Mouse (Mus musculus) left cerebral cortex, postnatal 25 days (tissue): ENCODE measurements at regions not wholly inside any gene's neighbourhood (a gene's known extent, or its start where the extent isn't known, plus 50 kb on each side); places are given as distances from the start of the nearest gene placed in this dataset.

Experiments
- DNase-seq, 2 experiments: peaks; one replicate each; pipeline ENCODE4 v3.0.0; 2022; ENCODE audit warnings: low spot score in 2 of 2, mixed read lengths in 1 of 2
- intact Hi-C: fragments of 180-260 bp; cut with DNase I; formaldehyde crosslinking; loops from one replicate; pipeline ENCODE4 v1.15.1; 2025

DNA sequence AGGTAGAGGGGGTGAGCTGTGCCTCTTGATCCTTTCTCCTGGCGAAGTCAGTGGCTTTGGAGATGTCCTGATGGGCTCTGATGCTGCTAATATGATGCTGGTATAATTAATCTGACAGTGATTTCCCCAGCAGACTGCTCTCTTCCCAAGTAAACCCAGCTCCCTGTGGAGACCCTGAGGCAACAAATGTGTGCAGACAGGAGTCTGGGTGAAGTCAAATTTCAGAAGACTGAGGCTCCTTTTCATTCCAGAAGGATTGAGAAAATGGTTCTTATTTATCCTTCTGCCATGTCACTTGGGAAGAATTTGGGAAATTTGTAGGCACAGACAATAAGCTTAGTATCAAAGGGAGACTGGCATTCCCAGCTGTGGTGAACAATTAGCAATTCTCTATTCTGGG is 1550.5 kb upstream of the Gm6569 start:
- intact Hi-C loops = no loop called here
- DNase-seq = no peak

DNA sequence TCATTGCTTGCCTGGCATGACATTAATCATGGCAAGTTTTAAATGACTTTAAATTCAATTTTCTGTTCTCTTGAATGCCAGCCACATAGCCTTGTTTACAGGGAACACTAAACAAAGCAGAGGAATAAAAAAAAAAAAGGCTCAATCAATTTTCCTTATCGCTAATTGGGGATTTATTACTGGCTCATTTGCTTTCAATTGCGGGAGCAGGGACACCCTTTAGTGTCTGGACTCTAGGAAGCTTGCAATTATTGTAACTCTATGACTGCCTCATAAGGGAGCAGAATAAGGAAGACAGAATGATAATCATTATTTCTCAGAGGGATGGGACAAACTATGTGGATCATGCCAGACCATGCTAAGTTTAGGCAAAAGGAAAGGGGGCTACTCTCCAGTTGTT is 1537.7 kb upstream of the Gm6569 start:
- intact Hi-C loops = no loop called here

DNA sequence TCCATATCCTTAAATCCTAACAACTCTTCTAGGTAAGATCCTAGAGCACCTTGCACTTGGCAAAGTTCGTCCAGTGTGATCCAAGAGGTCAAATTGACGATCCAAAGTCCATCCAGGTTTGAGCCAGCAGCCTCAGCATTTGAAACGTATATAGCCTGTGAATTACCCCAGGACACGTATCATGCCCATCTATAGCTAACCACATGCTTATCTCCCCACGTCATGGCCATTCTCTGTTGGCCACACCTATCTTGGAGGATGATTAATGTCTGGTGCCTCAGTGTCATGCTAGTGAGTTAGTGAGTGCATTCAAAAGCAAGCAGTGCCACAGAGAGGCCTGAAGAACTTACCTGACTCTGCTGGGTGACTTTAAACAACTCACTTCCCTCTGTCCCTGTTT is 1521.9 kb upstream of the Gm6569 start:
- intact Hi-C loops = no loop called here
- no peak for DNase-seq

More for the DNA sequence above, 1537.7 kb upstream of the Gm6569 start:
- DNase-seq = no peak

DNA sequence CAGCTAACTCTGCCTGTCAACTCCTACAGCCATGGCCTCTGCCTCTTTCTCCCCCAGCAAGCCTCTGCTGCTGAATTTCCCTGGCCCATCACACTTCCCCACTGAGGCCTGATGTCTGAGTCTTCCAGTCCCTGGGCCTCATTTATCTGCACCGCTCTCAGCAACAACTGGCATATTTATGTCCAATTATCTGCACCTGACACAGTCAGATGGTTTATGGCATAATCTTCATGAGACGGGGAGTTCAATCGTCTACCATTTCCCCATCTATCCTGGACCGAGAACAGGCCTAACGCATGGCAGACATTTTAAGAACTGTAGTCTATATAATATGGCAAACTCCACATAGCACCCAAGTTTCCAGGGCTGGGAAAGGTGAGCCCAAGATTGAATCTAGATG is 1512.8 kb upstream of the Gm6569 start:
- intact Hi-C loops = no loop called here

DNA sequence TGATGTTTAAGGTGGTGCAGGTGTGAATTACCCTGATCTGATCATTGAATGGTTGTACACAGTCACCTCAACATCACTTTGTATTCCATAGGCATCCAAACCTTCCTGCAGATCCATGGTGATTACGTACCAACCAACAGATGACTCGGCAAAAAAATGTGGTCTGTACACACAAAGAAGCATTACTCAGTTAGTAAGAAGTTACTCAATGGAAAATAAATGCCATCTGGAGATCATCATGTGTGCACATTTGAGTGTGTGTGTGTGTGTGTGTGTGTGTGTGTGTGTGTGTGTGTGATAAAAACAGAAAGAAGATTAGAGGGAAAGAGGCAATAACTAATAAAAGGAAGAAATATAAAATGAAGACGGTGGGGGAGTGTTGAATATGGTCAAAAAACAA is 1512.2 kb upstream of the Gm6569 start:
- DNase-seq = no peak
- intact Hi-C loops = no loop called here

More for the DNA sequence above, 1512.8 kb upstream of the Gm6569 start:
- DNase-seq = no peak

DNA sequence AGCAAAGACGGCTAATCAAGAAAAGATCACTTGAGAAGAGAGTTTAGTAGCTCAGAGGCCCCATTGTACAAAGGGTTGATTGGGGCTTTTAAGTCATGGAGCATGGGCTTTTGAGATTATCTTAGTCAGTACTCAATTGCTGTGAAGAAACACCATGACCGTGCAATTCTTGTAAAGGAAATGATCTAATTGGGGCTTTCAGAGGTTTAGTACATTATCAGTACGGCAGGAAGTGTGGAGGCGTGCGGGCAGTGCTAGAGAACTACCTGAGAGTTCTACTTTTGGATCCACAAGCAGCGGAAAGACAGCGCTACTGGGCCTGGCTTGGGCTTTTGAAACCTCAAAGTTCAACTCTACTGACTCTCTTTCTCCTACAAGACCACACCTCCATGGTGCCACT is 1511.2 kb upstream of the Gm6569 start:
- intact Hi-C loops = no loop called here
- DNase-seq = no peak

DNA sequence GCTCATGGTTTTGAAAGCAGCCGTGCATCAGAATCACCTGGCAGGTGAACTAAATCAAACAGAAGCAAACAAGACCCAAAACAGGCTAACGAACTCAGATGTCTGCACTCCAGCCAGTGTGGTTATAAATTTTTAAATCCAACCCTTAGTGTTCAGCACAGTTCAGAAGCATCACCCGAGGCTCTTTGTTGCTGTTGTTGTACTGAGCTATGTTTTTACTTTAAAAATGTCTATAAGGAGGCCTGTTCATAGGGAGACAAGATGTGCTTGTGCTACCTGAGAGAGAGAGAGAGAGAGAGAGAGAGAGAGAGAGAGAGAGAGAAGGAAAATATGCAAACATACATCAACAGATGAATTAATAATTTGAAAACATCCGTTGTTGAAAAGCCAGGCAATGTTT is 1503.1 kb upstream of the Gm6569 start:
- no peak for DNase-seq
- intact Hi-C loops = no loop called here

DNA sequence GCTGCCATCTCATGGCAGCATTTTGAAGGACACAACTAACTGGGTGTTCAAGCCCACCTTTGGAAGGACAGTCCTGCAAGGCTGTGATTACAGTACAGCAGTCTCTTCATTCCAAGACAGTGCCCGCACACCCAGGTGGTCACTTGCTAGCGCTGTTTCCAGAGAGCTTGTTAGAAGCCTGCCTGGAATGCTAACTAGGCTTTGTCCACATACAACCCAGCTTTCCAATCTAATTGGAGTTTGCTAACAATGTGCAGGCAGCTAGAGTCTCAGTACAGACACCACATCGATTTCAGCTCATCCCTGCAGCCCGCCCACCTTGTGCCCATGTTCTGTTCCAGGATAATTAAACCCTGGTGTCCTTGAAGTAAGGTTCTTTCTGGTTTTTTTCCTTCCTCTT is 1499.9 kb upstream of the Gm6569 start:
- no peak for DNase-seq
- intact Hi-C loops = no loop called here

DNA sequence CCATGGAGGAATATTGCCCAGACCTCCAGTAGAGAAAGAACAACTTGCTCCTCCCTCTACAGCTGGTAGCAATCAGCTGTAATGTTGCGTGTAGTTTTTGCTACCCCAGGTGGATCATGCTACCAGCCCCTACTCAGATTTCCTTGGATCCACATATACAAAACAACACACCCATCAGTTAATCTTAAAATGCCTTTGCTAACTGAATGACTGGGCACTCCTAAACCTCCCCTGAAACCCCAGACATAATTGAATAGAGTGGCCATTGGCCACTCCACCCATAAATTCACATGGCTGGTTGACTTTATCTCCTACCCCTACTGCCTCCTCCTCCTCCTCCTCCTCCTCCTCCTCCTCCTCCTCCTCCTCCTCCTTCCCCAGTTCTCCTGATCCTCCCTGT is 1494.7 kb upstream of the Gm6569 start:
- no peak for DNase-seq
- intact Hi-C loops = no loop called here

DNA sequence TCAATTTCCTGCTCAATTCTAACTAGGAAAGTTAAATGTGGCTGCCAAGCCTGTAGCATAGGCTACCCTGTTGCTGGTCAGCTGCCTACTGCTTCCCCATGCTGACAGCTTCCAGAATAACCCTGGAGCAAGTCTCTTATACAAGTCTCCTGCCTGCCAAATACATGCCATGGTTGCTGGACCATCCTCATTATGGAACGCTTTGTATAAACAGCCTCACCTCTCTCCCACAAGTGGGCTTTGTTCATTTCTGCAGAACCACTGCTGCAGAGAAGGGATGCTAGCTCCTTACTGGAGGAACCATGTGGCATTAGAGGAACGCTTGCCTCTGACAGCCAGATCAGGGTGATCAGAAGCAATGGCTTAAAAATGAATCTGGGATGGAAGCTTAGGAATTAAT is 1492.4 kb upstream of the Gm6569 start:
- DNase-seq = no peak
- intact Hi-C loops = no loop called here

DNA sequence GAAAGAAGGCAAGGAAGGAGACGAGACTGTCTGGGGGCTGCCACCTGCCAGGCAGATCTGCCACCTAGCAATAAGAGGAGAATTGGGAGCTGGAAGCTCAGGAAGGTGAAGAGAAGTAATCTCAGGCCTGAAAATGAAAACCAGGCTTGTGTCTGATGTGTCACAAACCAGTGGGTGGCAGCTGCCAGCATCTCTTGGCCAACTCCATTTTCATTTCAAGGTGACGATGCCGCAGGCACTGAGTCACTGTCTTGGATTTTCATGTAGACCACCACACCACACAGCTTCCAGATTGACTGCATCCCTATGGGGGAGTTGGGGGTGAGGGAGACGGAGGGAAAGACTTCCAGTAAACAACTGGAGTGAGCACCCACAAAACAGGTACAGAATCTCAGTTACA is 1491.9 kb upstream of the Gm6569 start:
- DNase-seq = peak in 1 of 2 experiments; percentile 76

DNA sequence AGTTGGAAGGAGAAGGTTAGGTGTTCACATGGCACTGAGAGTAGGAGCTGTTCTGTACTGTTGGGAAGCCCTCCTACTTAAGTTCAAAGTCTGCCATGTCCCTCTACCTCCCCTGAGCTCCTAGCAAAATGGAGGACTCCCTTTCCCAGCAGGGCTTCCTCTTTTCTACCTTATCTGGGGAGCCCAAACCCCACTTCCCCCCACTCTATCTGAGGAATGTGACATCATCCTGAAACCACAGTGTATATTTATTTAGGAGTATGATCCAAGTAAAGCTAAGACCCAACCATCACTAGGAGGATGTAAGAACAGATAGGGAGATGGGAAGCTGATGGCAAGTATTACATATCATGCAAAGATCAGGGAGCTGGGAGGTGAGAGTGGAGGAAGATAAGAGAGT is 1490.6 kb upstream of the Gm6569 start:
- intact Hi-C loops = no loop called here
- no peak for DNase-seq

More for the DNA sequence above, 1491.9 kb upstream of the Gm6569 start:
- intact Hi-C loops = no loop called here

DNA sequence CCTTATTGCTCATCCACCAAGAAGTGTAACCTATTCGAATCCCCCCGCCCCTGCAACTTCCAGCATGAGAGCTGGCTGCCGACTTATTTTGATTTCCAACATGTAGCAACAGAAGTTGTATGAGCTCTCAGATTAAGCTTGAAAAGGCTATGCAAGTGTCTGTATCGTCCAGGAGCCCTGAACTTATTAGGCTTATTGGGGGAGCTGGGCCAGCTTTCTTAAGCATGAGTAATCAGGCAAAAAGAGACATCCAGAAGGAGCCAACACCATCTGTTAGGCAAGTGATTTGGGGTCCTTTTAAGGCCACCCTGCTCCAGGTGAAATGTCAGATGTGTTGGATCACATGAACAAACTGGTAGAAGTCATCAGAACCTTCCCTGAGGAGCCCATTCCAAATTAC is 1481.0 kb upstream of the Gm6569 start:
- intact Hi-C loops = loop anchor here (10.0 kb wide), 1 partner anchor 141 kb away; no protein-coding TSS in a partner anchor
- DNase-seq = no peak

DNA sequence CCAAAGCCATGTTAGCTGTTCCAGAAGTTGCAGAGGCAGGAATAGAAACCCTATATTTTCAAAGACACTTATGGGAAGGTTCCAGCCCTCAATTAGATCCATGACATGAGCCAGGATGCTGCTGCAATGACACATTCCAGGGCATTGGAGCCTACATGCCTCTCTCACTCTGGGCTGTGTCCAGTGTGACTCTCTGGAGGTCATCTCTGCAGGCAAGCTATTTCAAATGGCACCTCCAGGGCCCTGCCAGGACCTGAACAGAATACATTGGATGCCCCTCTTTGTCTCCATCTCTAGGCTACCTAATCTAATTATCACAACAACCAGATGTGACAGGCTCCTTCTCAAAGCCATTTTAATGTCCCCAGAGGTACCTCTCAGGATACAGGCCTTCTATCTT is 1478.7 kb upstream of the Gm6569 start:
- no peak for DNase-seq
- intact Hi-C loops = loop anchor here (10.0 kb wide), 1 partner anchor 139 kb away; no protein-coding TSS in a partner anchor

DNA sequence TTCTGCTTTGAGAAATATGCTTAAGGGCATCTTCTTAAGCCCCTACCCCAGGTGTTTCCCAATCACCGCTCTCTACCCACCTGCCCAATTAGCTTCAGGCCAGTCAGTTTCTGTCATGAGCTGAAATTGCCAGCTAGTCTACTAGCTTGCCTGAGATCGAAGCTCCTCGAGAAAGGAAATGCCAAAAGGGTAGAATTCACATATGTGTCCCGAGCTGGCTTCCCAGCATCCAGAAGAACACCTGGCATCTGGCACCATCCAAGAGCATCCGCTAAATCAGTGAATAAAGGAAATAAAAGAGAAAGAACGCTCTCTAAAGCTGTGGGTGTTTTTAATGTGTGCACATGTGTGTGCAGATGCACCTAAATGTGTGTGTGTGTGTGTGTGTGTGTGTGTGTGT is 1474.7 kb upstream of the Gm6569 start:
- no peak for DNase-seq
- intact Hi-C loops = loop anchor here (2.0 to 10.0 kb wide), 2 partner anchors 17 to 135 kb away; no protein-coding TSS in a partner anchor

DNA sequence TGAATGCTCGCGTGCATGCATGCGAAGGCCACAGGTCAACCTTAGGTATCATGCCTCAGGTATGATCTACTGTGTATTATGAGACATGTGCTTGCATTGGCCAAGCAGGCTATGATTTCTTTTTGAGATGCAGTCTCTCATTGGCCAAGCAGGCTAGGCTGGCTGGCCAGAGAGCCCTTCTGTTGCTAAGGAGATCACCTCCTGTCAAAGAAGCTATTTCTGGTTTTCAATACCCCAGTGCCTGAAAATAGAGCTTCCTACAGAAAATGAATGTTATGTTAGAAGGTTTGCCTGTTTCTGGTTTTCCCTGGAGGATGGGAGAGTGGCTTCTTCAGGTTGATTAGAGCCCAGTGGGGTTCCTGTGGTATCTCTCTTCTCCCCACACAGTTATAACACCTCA is 1474.3 kb upstream of the Gm6569 start:
- peak; percentile 59 to 82 for DNase-seq
- intact Hi-C loops = no loop called here

DNA sequence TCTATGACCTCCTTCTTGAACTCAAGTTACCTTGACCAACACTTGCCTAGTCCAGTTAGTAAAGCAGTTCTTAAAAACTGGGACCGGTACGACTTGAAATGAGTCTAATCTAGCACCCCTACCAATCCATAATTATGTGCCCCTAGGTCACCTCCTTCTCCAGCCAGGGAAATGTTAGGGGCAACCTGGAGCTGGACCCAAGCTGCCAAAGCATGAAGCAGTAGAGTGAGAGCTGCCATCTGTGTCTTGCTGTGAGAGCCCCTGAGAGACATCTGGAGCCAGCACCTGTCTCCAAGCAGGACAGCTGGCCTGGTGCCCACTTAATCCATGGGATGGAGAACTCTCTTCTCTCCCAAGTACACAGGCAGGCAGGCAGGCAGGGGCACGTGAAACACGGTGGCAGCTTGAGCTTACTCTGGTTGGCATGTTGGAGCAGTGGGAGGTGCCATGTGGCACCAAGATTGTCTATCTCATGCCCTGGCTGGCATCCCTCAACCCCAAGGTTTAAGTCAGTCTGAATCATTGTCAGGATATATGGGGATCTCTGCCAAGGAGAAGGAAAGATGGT is 1473.8 kb upstream of the Gm6569 start:
- DNase-seq = peak; percentile 24 to 41
- intact Hi-C loops = no loop called here

DNA sequence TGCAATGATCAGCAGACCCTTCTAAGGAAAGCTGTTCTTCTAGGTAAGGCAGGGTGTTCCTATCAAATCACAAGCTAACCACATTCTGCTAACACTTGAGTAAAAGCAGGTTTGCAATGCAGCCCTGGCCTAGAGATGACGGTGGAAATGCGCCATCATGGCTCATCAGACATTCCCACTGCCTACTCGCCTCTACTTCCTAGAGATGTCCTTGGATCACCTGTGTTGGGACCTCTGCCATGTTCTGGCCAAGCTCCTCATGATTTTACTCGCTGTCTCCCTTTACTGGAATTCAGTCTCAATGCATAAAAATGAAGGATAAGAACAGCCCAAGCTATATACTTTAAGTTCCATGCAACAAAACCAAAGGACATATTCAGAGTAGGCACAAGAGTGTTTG is 1461.3 kb upstream of the Gm6569 start:
- intact Hi-C loops = no loop called here
- no peak for DNase-seq

DNA sequence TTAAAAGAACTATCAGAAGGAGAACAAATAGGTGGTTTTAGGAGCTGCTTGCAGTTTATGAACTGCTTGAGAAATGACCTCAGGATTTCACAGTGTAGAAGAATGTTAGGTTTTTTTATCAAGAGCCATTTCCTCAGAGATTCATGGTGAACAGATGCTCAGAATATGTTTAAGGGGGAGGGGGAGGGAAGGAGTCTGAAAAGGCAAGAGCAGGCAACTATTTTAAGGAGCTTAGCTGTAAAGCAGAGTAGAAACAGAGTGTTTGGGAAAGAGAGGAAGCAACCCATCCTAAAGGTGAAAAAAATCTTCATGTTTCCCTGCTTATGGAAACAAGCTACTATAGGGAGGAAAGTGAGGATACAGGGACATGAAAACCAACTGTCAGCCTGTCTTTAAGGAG is 1457.2 kb upstream of the Gm6569 start:
- DNase-seq = peak in 1 of 2 experiments; percentile 83
- intact Hi-C loops = loop anchor here (1.0 to 2.0 kb wide), 2 partner anchors 18 to 35 kb away; no protein-coding TSS in a partner anchor

DNA sequence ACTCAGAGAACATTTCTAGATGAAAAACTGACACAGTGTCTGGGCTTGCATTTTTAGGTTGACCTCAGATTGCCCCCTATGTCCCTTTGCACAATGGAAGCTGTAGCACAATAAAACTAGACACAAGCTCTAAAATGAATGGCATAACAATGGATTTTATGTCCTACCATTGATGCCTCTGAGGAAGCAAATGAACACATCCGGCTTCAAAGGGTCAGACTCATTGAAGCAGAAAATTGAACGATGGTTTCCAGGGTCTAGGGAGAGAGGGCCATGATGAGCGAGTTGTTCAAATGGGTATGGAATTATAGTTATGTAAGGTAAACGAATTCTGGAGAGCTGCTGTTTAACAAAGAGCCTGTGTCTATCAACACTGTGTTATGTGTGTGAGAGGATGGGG is 1455.1 kb upstream of the Gm6569 start:
- no peak for DNase-seq
- intact Hi-C loops = no loop called here

DNA sequence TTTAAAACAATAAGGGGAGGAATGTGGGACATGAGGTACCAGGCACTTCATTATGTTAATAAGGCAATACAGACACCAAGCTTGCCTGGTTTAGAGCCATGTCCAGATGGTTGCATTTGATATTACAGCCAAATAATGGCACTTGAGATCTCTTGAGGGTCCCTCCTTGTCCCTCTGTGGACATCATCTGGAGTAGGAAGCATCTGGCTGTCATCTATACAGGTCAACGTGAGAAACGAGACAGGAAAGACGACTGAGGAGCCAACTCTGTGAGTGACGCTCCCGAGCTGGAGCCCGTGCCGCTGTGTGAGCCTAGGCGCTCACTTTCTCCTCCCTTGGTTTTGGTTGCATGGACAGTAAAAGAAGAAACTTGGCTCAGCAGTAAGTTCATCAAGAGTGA is 1453.2 kb upstream of the Gm6569 start:
- DNase-seq = no peak
- intact Hi-C loops = no loop called here

DNA sequence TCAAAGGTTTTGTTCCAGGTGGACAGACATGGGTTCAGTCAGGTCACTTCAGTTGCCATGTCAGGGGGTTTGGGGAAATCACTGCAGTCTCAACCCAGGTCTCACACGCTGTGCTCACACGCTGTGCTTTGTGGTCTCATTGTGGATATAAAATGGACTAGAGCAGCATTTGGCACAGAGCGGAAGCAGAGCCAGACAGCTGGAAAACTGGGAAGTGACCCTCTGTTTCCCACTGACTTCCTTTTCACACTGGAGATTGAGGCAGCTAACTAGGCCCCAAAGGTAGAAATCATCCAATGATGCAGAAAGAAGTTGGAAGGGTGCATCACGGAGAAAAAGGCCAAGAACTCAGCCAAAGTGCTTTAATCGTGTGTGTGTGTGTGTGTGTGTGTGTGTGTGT is 1452.6 kb upstream of the Gm6569 start:
- no peak for DNase-seq
- intact Hi-C loops = no loop called here
